Mouse (Mus musculus) small intestine, adult 2 months (tissue): ENCODE measurements around the gene Gabarap. TPM values are rescaled to one million over a fixed set of nuclear protein-coding genes. Genes with fewer than 3 reads are reported as not detected.

ENCODE experiments used
- H3K27ac ChIP-seq: fragments of 200-500 bp; 2 replicates; pipeline ENCODE4 v1.5.1; 2012; ENCODE audit warnings: low read depth, low read length, control low read depth, inconsistent platforms; ENCODE audit not compliant: insufficient read depth
- H3K27me3 ChIP-seq: fragments of 200-500 bp; 2 replicates; pipeline ENCODE4 v1.6.1; 2012; ENCODE audit warnings: mild to moderate bottlenecking, moderate library complexity, low read length, inconsistent platforms; ENCODE audit not compliant: control insufficient read depth, insufficient read depth
- H3K36me3 ChIP-seq: fragments of 200-500 bp; 2 replicates; pipeline ENCODE4 v1.6.1; 2012; ENCODE audit warnings: mild to moderate bottlenecking, low read length, control low read depth, inconsistent platforms; ENCODE audit not compliant: control insufficient read depth, insufficient read depth
- H3K4me1 ChIP-seq: fragments of 200-500 bp; 2 replicates; pipeline ENCODE4 v1.6.1; 2012; ENCODE audit warnings: low read length, inconsistent platforms, mixed read lengths; ENCODE audit not compliant: control insufficient read depth, insufficient read depth, insufficient read length
- H3K4me3 ChIP-seq: fragments of 200-500 bp; 2 replicates; pipeline ENCODE4 v1.5.1; 2012; ENCODE audit warnings: low read depth, mild to moderate bottlenecking, control low read depth, inconsistent platforms, low read length, moderate library complexity
- CTCF ChIP-seq: fragments of 200-500 bp; IDR thresholded peaks from 2 replicates; pipeline ENCODE4 v1.5.1; 2012; ENCODE audit warnings: low read depth, mild to moderate bottlenecking, control low read depth, inconsistent platforms, low read length, moderate library complexity, mixed read lengths; ENCODE audit not compliant: insufficient replicate concordance, insufficient read length; ENCODE audit errors: extremely low read depth
- POLR2A ChIP-seq: fragments of 200-500 bp; IDR thresholded peaks from 2 replicates; pipeline ENCODE4 v1.6.1; 2012; ENCODE audit warnings: low read depth, mild to moderate bottlenecking, control low read depth, inconsistent platforms, low read length, moderate library complexity
- WGBS: fragments of 180-500 bp; shearing (Covaris S2); methylation state at CpG from one replicate; pipeline ENCODE4 v1.1.7; 2018; 5-methylcytosine and 5-hydroxymethylcytosine counted together
- polyA plus RNA-seq: library from polyadenylated mRNA; depleted of rRNA; stranded (reverse); fragments of >200 nt; gene quantifications from 2 replicates; pipeline ENCODE4 v1.2.3, GENCODE M21; 2012

Gene Gabarap
- polyA plus RNA-seq, 1 experiment = 564 TPM

DNA sequence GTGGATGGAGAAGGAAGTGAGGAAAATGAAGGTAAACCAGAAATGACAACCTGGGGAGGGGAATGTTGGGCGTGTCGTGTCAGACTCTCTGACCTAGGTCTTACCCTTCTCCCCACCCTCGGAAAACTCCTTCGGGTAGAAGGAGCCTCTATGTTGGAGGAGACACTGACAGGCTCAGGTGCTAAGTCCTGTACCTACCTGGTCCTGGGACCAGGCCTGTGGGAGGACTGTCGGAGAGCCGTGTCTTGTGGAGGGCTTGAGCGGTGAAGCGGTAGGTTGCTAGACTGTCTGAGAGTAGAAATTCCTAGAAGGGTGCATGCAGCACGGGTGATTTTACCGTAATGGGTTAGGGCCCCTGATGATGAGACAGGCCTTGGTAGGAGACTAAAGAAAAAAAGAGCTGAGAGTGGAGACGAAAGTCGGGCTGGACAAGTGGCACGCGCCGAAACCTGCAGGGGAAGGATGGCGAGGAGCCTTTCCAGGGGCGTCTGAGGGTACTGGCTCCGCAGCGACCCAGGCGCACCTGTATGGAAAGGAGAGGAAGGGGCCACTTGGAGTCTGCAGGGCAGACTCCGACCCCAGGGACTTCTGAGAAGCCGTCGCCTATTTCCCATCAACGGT, 26.2 kb upstream of the Gabarap start, which contains the start of gene Cldn7:
Gene Cldn7, plus strand, starts transcription at position 130 of the 621 bp plus-strand sequence.
- Histone ChIP-seq H3K27ac (peak within 1 kb of the TSS; percentile 99), H3K4me3 (peak within 1 kb of the TSS; percentile 78), H3K27me3 (no peaks in the 10 kb centered on the region), H3K36me3 (peaks cover 24% of the 10 kb centered on the region), H3K4me1 (peaks cover 16% of the 10 kb centered on the region; the same call in 1 of the 2 replicates)
- no peak for TF ChIP-seq POLR2A
- WGBS = 10% methylated on average over 24 of the region's 24 CpGs

GRCm38 (mm10) chr11:69965271-69966005, 25.5 kb upstream of the Gabarap start:
- peak overlapping the region; percentile 99 for H3K27ac ChIP-seq

GRCm38 (mm10) chr11:69966006-69966859, 24.7 kb upstream of the Gabarap start:
- peak overlapping the region; percentile 78 for H3K4me3 ChIP-seq
- 2% methylated on average over 59 of the region's 59 CpGs for WGBS
- peaks cover 21% of the 10 kb centered on the region; the same call in 1 of the 2 replicates for H3K4me1 ChIP-seq
- TF ChIP-seq CTCF (no peak), POLR2A (0 out of 2 replicates have a peak, but pooled peaks have one; percentile 7)
- H3K27me3 ChIP-seq = no peaks in the 10 kb centered on the region
- peak overlapping the region; percentile 99 for H3K27ac ChIP-seq
- H3K36me3 ChIP-seq = peaks cover 29% of the 10 kb centered on the region

More at GRCm38 (mm10) chr11:69965271-69966005, 25.5 kb upstream of the Gabarap start:
- Histone ChIP-seq H3K27me3 (no peaks in the 10 kb centered on the region), H3K36me3 (peaks cover 28% of the 10 kb centered on the region), H3K4me1 (peaks cover 19% of the 10 kb centered on the region; the same call in 1 of the 2 replicates), H3K4me3 (peak overlapping the region; percentile 78)
- TF ChIP-seq CTCF = no peak
- TF ChIP-seq POLR2A = peak; percentile 97
- WGBS = 2% methylated on average over 49 of the region's 49 CpGs

DNA sequence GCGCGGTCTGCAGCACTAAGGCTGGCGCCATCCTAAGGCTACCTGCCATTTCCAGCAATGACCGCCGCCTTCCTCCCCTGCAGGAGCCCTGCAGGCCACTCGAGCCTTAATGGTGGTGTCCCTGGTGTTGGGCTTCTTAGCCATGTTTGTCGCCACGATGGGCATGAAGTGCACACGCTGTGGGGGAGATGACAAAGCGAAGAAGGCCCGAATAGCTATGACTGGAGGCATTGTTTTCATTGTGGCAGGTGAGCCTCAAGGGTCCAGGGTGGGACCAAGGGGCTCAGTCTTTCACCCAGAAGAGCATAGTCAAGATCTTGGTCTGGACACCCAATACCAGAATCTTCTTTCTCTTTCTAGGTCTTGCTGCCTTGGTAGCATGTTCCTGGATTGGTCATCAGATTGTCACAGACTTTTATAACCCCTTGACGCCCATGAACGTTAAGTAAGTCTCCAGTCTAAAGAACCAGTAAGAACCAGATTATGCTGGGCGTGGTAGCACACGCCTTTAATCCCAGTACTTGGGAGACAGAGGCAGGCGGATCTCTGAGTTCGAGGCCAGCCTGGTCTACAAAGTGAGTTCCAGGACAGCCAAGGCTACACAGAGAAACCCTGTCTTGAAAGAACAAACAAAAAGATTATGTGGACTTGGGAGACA, 24.0 kb upstream of the Gabarap start:
- Histone ChIP-seq H3K27ac (peak overlapping the region; percentile 99), H3K4me3 (peak overlapping the region; percentile 78), H3K27me3 (no peaks in the 10 kb centered on the region), H3K36me3 (peaks cover 31% of the 10 kb centered on the region), H3K4me1 (peaks cover 20% of the 10 kb centered on the region; the same call in 1 of the 2 replicates)
- TF ChIP-seq CTCF (no peak), POLR2A (no peak)
- WGBS = 15% methylated on average over 17 of the region's 17 CpGs

- Histone ChIP-seq H3K27me3 (no peaks in the 10 kb centered on the region), H3K4me1 (peaks cover 14% of the 10 kb centered on the region; the same call in 1 of the 2 replicates), H3K27ac (peak overlapping the region; percentile 99), H3K36me3 (peaks cover 38% of the 10 kb centered on the region), H3K4me3 (peak overlapping the region; percentile 51)
- TF ChIP-seq POLR2A = no peak
- TF ChIP-seq CTCF = no peak
- 23% methylated on average over 4 of the region's 4 CpGs for WGBS
These were observed 22.1 kb upstream of the Gabarap start for GRCm38 (mm10) chr11:69968793-69969192.

DNA sequence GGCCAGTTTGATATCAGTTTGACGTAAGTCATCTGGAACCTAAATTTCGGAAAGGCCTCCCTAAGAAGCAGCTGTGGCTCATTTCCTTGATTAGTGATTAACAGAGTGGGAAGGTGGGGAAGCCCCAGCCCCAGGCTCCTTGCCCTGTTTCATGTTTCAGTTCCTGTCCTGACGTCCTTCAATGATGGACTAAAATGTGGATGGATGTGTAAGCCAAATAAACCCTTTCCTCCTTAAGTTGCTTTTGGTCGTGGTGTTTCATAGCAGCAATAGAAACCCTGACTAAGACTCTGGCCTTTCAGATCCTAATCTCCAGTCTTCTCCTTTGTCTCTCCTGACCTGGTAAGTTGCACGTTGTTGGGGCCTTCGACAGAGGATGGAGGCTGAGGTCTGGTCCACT, 20.7 kb upstream of the Gabarap start:
- no peak for TF ChIP-seq POLR2A
- TF ChIP-seq CTCF = no peak
- 23% methylated on average over 6 of the region's 6 CpGs for WGBS

More for the DNA sequence above, 20.7 kb upstream of the Gabarap start:
- no peak overlapping the region for H3K4me3 ChIP-seq
- peaks cover 13% of the 10 kb centered on the region; the same call in 1 of the 2 replicates for H3K4me1 ChIP-seq
- no peaks in the 10 kb centered on the region for H3K27me3 ChIP-seq
- H3K36me3 ChIP-seq = peaks cover 49% of the 10 kb centered on the region
- H3K27ac ChIP-seq = peak overlapping the region; percentile 83
